In genomic region chr13:54695479-54696230, GRCm38 (mm10) we compare ENCODE assay signal across 19 mouse cellular contexts. TPM values are rescaled to one million over a fixed set of nuclear protein-coding genes. Genes with fewer than 3 reads are reported as not detected.
DNase-seq lines count a peak whose midpoint lies in the region; ATAC-seq and TF ChIP-seq lines count a peak whose summit lies in the region.
"Had no signal": no experiment of that assay in that cellular context is flagged by ENCODE, and none has a peak within 500 bp of the region (broad histone marks: within the 10 kb centered on the region; RNA-seq: fewer than 3 reads in every experiment).

No protein-coding gene starts in this region.

- H3K27ac ChIP-seq in intestine, postnatal 0 days (ENCODE audit: low read depth, low read length): peak overlapping the region; percentile 96
- H3K27ac ChIP-seq in intestine, embryonic 15.5 days: no peak overlapping the region
- H3K27ac ChIP-seq in kidney, embryonic 15.5 days: no peak overlapping the region
- no peak overlapping the region for H3K27ac ChIP-seq in midbrain, embryonic 11.5 days (ENCODE audit: low read depth, low read length)
- H3K27ac ChIP-seq in midbrain, embryonic 13.5 days: no peak overlapping the region
- H3K27ac ChIP-seq: embryonic facial prominence, embryonic 13.5 days; forebrain, embryonic 12.5 days; hindbrain, embryonic 15.5 days had no signal

- no peak overlapping the region for H3K4me2 ChIP-seq in intestine, postnatal 0 days (replicated peaks; ENCODE audit: low read depth)
- H3K4me2 ChIP-seq in intestine, embryonic 15.5 days (replicated peaks): no peak overlapping the region
- no peak overlapping the region for H3K4me2 ChIP-seq in kidney, embryonic 15.5 days
- H3K4me2 ChIP-seq in midbrain, embryonic 11.5 days: no peak overlapping the region
- no peak overlapping the region for H3K4me2 ChIP-seq in midbrain, embryonic 13.5 days (replicated peaks)

- no peak overlapping the region for H3K9ac ChIP-seq in intestine, postnatal 0 days (ENCODE audit: low read depth, low read length)
- H3K9ac ChIP-seq in intestine, embryonic 15.5 days: no peak overlapping the region
- H3K9ac ChIP-seq in kidney, embryonic 15.5 days: no peak overlapping the region
- no peak overlapping the region for H3K9ac ChIP-seq in midbrain, embryonic 11.5 days (ENCODE audit: low read length)
- no peak overlapping the region for H3K9ac ChIP-seq in midbrain, embryonic 13.5 days (replicated peaks)
- H3K9ac ChIP-seq: embryonic facial prominence, embryonic 13.5 days; forebrain, embryonic 12.5 days; hindbrain, embryonic 15.5 days had no signal

- no peaks in the 10 kb centered on the region for H3K9me3 ChIP-seq in intestine, postnatal 0 days (ENCODE audit: control insufficient read depth)
- no peaks in the 10 kb centered on the region for H3K9me3 ChIP-seq in intestine, embryonic 15.5 days
- H3K9me3 ChIP-seq in kidney, embryonic 15.5 days (replicated peaks): no peaks in the 10 kb centered on the region
- no peaks in the 10 kb centered on the region for H3K9me3 ChIP-seq in midbrain, embryonic 11.5 days (ENCODE audit: control insufficient read depth, low read length)
- H3K9me3 ChIP-seq in midbrain, embryonic 13.5 days: no peaks in the 10 kb centered on the region
- H3K9me3 ChIP-seq: embryonic facial prominence, embryonic 13.5 days; forebrain, embryonic 12.5 days; heart, embryonic 13.5 days; hindbrain, embryonic 15.5 days had no signal

- DNase-seq in cerebellum, adult 11-12 months: peak; percentile 46
- DNase-seq in cerebellum, postnatal 10 days: no peak
- DNase-seq in kidney, postnatal 36 days: peak; percentile 23 to 38
- peak; percentile 0 for DNase-seq in midbrain, embryonic 11.5 days (ENCODE audit: low spot score, missing footprints)
- DNase-seq: adrenal gland, postnatal 10 days; cerebellum, postnatal 25 days; gastrocnemius, postnatal 14 days; heart, postnatal 36 days had no signal

- ATAC-seq in intestine, postnatal 0 days: no peak
- ATAC-seq in intestine, embryonic 15.5 days: no peak
- ATAC-seq in kidney, embryonic 15.5 days (replicated peaks; ENCODE audit: low FRiP score): no peak
- ATAC-seq in midbrain, embryonic 11.5 days (ENCODE audit: low FRiP score): no peak
- no peak for ATAC-seq in midbrain, embryonic 13.5 days
- ATAC-seq: forebrain, embryonic 16.5 days had no signal

- peaks cover 11% of the 10 kb centered on the region; the same call in 1 of the 2 replicates for H3K4me1 ChIP-seq in intestine, postnatal 0 days (replicated peaks; ENCODE audit: control insufficient read depth, insufficient read depth, low read length)
- peaks cover 13% of the 10 kb centered on the region for H3K4me1 ChIP-seq in intestine, embryonic 15.5 days (replicated peaks)
- peaks cover 27% of the 10 kb centered on the region for H3K4me1 ChIP-seq in kidney, embryonic 15.5 days
- peaks cover 10% of the 10 kb centered on the region for H3K4me1 ChIP-seq in midbrain, embryonic 11.5 days (ENCODE audit: control insufficient read depth, insufficient read depth, low read length)
- H3K4me1 ChIP-seq in midbrain, embryonic 13.5 days (replicated peaks): peaks cover 29% of the 10 kb centered on the region

- WGBS in intestine, postnatal 0 days: 61% methylated on average over 11 of the region's 11 CpGs
- WGBS in intestine, embryonic 15.5 days: 85% methylated on average over 11 of the region's 11 CpGs
- WGBS in kidney, embryonic 15.5 days: 89% methylated on average over 11 of the region's 11 CpGs
- WGBS in midbrain, embryonic 11.5 days: 92% methylated on average over 11 of the region's 11 CpGs
- WGBS in midbrain, embryonic 13.5 days: 90% methylated on average over 11 of the region's 11 CpGs

- H3K27me3 ChIP-seq in intestine, postnatal 0 days (replicated peaks; ENCODE audit: control insufficient read depth, insufficient read depth, low read length): no peaks in the 10 kb centered on the region
- no peaks in the 10 kb centered on the region for H3K27me3 ChIP-seq in intestine, embryonic 15.5 days (replicated peaks)
- no peaks in the 10 kb centered on the region for H3K27me3 ChIP-seq in kidney, embryonic 15.5 days
- H3K27me3 ChIP-seq in midbrain, embryonic 11.5 days (ENCODE audit: control insufficient read depth, insufficient read depth, low read length): no peaks in the 10 kb centered on the region
- no peaks in the 10 kb centered on the region for H3K27me3 ChIP-seq in midbrain, embryonic 13.5 days
- H3K27me3 ChIP-seq: embryonic facial prominence, embryonic 13.5 days; heart, embryonic 13.5 days; hindbrain, embryonic 15.5 days had no signal

- H3K4me3 ChIP-seq in intestine, postnatal 0 days (ENCODE audit: low read depth, low read length): no peak overlapping the region
- no peak overlapping the region for H3K4me3 ChIP-seq in intestine, embryonic 15.5 days (replicated peaks)
- no peak overlapping the region for H3K4me3 ChIP-seq in kidney, embryonic 15.5 days (replicated peaks)
- no peak overlapping the region for H3K4me3 ChIP-seq in midbrain, embryonic 11.5 days (ENCODE audit: low read depth, low read length)
- no peak overlapping the region for H3K4me3 ChIP-seq in midbrain, embryonic 13.5 days (replicated peaks)

- no peak for TF ChIP-seq CTCF in intestine, postnatal 0 days (IDR thresholded peaks at IDR 0.05; ENCODE audit: low read depth)

- H3K36me3 ChIP-seq in intestine, postnatal 0 days (ENCODE audit: control insufficient read depth, insufficient read depth): no peaks in the 10 kb centered on the region
- H3K36me3 ChIP-seq in intestine, embryonic 15.5 days: no peaks in the 10 kb centered on the region
- no peaks in the 10 kb centered on the region for H3K36me3 ChIP-seq in kidney, embryonic 15.5 days
- H3K36me3 ChIP-seq in midbrain, embryonic 11.5 days (ENCODE audit: control insufficient read depth, insufficient read depth, low read length): no peaks in the 10 kb centered on the region
- H3K36me3 ChIP-seq in midbrain, embryonic 13.5 days: no peaks in the 10 kb centered on the region
- H3K36me3 ChIP-seq: embryonic facial prominence, embryonic 13.5 days; forebrain, embryonic 12.5 days; hindbrain, embryonic 15.5 days had no signal

RNA-seq across cellular contexts. Expression of gene Rnf44, which starts 1.9 kb away (rescaled TPM):
- polyA plus RNA-seq in intestine, postnatal 0 days (2015; fragmentation: Nextera tagmentation; extraction: Ambion mirVana): 73.0 and 75.1 TPM in 2 replicates
- polyA plus RNA-seq in intestine, embryonic 15.5 days (2015; fragmentation: Nextera tagmentation; extraction: Ambion mirVana): 77.9 and 78.3 TPM in 2 replicates
- polyA plus RNA-seq in kidney, embryonic 15.5 days (2015; fragmentation: Nextera tagmentation; extraction: Ambion mirVana): 78.5 and 83.8 TPM in 2 replicates
- polyA plus RNA-seq in midbrain, embryonic 11.5 days (2014; fragmentation: Nextera tagmentation; extraction: Ambion mirVana): 88.6 and 111 TPM in 2 replicates
- 93.7 and 109 TPM in 2 replicates for polyA plus RNA-seq in midbrain, embryonic 13.5 days (2015; fragmentation: Nextera tagmentation; extraction: Ambion mirVana)

RNA-seq across cellular contexts. Expression of gene Cdhr2, which starts 5.6 kb away (rescaled TPM):
- polyA plus RNA-seq in intestine, postnatal 0 days (2015; fragmentation: Nextera tagmentation; extraction: Ambion mirVana): 267 and 292 TPM in 2 replicates
- 32.2 and 37.2 TPM in 2 replicates for polyA plus RNA-seq in intestine, embryonic 15.5 days (2015; fragmentation: Nextera tagmentation; extraction: Ambion mirVana)
- polyA plus RNA-seq in kidney, embryonic 15.5 days (2015; fragmentation: Nextera tagmentation; extraction: Ambion mirVana): 5.4 TPM in 2 replicates
- polyA plus RNA-seq in midbrain, embryonic 11.5 days (2014; fragmentation: Nextera tagmentation; extraction: Ambion mirVana): 0.06 TPM in 1 of 2 replicates, not detected in the other
- 0.15 TPM in 2 replicates for polyA plus RNA-seq in midbrain, embryonic 13.5 days (2015; fragmentation: Nextera tagmentation; extraction: Ambion mirVana)
- polyA plus RNA-seq: embryonic facial prominence, embryonic 13.5 days; forebrain, embryonic 12.5 days; heart, embryonic 13.5 days; heart, postnatal 0 days; hindbrain, embryonic 11.5 days had no signal

RNA-seq across cellular contexts. Expression of gene Gprin1, which starts 54.0 kb away (rescaled TPM):
- 0.50 and 0.59 TPM in 2 replicates for polyA plus RNA-seq in intestine, postnatal 0 days (2015; fragmentation: Nextera tagmentation; extraction: Ambion mirVana)
- 0.53 and 0.82 TPM in 2 replicates for polyA plus RNA-seq in intestine, embryonic 15.5 days (2015; fragmentation: Nextera tagmentation; extraction: Ambion mirVana)
- 0.14 and 0.27 TPM in 2 replicates for polyA plus RNA-seq in kidney, embryonic 15.5 days (2015; fragmentation: Nextera tagmentation; extraction: Ambion mirVana)
- 9.8 and 10.8 TPM in 2 replicates for polyA plus RNA-seq in midbrain, embryonic 11.5 days (2014; fragmentation: Nextera tagmentation; extraction: Ambion mirVana)
- polyA plus RNA-seq in midbrain, embryonic 13.5 days (2015; fragmentation: Nextera tagmentation; extraction: Ambion mirVana): 5.1 and 5.8 TPM in 2 replicates
- polyA plus RNA-seq: heart, embryonic 13.5 days had no signal

Comparison
In these comparisons a context has a peak if more than half of its experiments do, and no peak if none do; other contexts are left out.
1. DNase-seq: peak in cerebellum, adult 11-12 months (single experiment), kidney, postnatal 36 days (2 of 2) and midbrain, embryonic 11.5 days (single experiment); none in cerebellum, postnatal 10 days (0 of 2).